Mouse (Mus musculus): ENCODE measurements at regions not wholly inside any gene's neighbourhood (a gene's known extent, or its start where the extent isn't known, plus 50 kb on each side); places are given as distances from the start of the nearest gene placed in this dataset.
A peak's percentile ranks its signal among the peaks of the same experiment; 100 is the strongest.

GRCm38 (mm10) chr1:73857497-73857896, 266.8 kb downstream of the Tns1 start:
- DNase-seq (ENCODE audit: low spot score in 2 of 2): no peak

GRCm38 (mm10) chr1:73856811-73857210, 267.4 kb downstream of the Tns1 start:
- no peak for DNase-seq (ENCODE audit: low spot score in 2 of 2)

GRCm38 (mm10) chr1:73855306-73855705, 268.9 kb downstream of the Tns1 start:
- DNase-seq (ENCODE audit: low spot score in 2 of 2): no peak

GRCm38 (mm10) chr1:73853851-73854250, 270.4 kb downstream of the Tns1 start:
- DNase-seq (ENCODE audit: low spot score in 2 of 2): no peak

GRCm38 (mm10) chr1:73850173-73851014, 273.9 kb downstream of the Tns1 start:
- no peak for DNase-seq (ENCODE audit: low spot score in 2 of 2)

GRCm38 (mm10) chr1:73848370-73848769, 275.9 kb downstream of the Tns1 start:
- DNase-seq (ENCODE audit: low spot score in 2 of 2): no peak

- DNase-seq (ENCODE audit: low spot score in 2 of 2): no peak
These were observed 277.1 kb downstream of the Tns1 start for GRCm38 (mm10) chr1:73847126-73847525.

GRCm38 (mm10) chr1:73845115-73845514, 279.1 kb downstream of the Tns1 start:
- DNase-seq (ENCODE audit: low spot score in 2 of 2): no peak

- DNase-seq (ENCODE audit: low spot score in 2 of 2): no peak
These were observed 279.7 kb downstream of the Tns1 start for GRCm38 (mm10) chr1:73844574-73844973.

GRCm38 (mm10) chr1:73839351-73839750, 284.9 kb downstream of the Tns1 start:
- DNase-seq (ENCODE audit: low spot score in 2 of 2): no peak

GRCm38 (mm10) chr1:73836680-73837079, 287.6 kb downstream of the Tns1 start:
- DNase-seq (ENCODE audit: low spot score in 2 of 2): no peak

- DNase-seq (ENCODE audit: low spot score in 2 of 2): no peak
These were observed 289.7 kb downstream of the Tns1 start for GRCm38 (mm10) chr1:73834566-73834965.

- DNase-seq (ENCODE audit: low spot score in 2 of 2): no peak
These were observed 293.6 kb downstream of the Tns1 start for GRCm38 (mm10) chr1:73830486-73831132.

- no peak for DNase-seq (ENCODE audit: low spot score in 2 of 2)
These were observed 295.3 kb downstream of the Tns1 start for GRCm38 (mm10) chr1:73828996-73829395.

- peak; percentile 26 to 75 for DNase-seq (ENCODE audit: low spot score in 2 of 2)
These were observed 297.9 kb downstream of the Tns1 start for GRCm38 (mm10) chr1:73826243-73826930.

GRCm38 (mm10) chr1:73824406-73825184, 299.7 kb downstream of the Tns1 start:
- no peak for DNase-seq (ENCODE audit: low spot score in 2 of 2)

- DNase-seq (ENCODE audit: low spot score in 2 of 2): no peak
These were observed 300.5 kb downstream of the Tns1 start for GRCm38 (mm10) chr1:73823726-73824125.

- DNase-seq (ENCODE audit: low spot score in 2 of 2): no peak
These were observed 301.6 kb downstream of the Tns1 start for GRCm38 (mm10) chr1:73822616-73823015.

GRCm38 (mm10) chr1:73820701-73821100, 303.5 kb downstream of the Tns1 start:
- DNase-seq (ENCODE audit: low spot score in 2 of 2): no peak

GRCm38 (mm10) chr1:73807206-73807605, 317.0 kb downstream of the Tns1 start:
- DNase-seq (ENCODE audit: low spot score in 2 of 2): no peak

- no peak for DNase-seq (ENCODE audit: low spot score in 2 of 2)
These were observed 319.1 kb downstream of the Tns1 start for GRCm38 (mm10) chr1:73805156-73805555.

GRCm38 (mm10) chr1:73799996-73800395, 324.3 kb downstream of the Tns1 start:
- no peak for DNase-seq (ENCODE audit: low spot score in 2 of 2)
